Comparison of ENCODE assay signal across 17 mouse cellular contexts in genomic region chr1:186808192-186808960, GRCm38 (mm10). TPM values are rescaled to one million over a fixed set of nuclear protein-coding genes. Genes with fewer than 3 reads are reported as not detected.
DNase-seq lines count a peak whose midpoint lies in the region; ATAC-seq and TF ChIP-seq lines count a peak whose summit lies in the region.
"Had no signal": no experiment of that assay in that cellular context is flagged by ENCODE, and none has a peak within 500 bp of the region (broad histone marks: within the 10 kb centered on the region; RNA-seq: fewer than 3 reads in every experiment).

No protein-coding gene starts in this region.

- no peak for DNase-seq in embryonic facial prominence, embryonic 10.5 days (ENCODE audit: low spot score)
- no peak for DNase-seq in kidney, postnatal 0 days (ENCODE audit: low spot score)
- no peak for DNase-seq in kidney, adult 2 months
- no peak for DNase-seq in forebrain, postnatal 0 days
- DNase-seq in adrenal gland, adult 2 months, result no peak
- DNase-seq: cerebellum, postnatal 10 days; gastrocnemius, postnatal 25 days; heart, postnatal 4 days; kidney, postnatal 36 days; liver; lung, embryonic 14.5 days had no signal

- no peaks in the 10 kb centered on the region for H3K9me3 ChIP-seq in embryonic facial prominence, embryonic 15.5 days (replicated peaks)
- H3K9me3 ChIP-seq in embryonic facial prominence, embryonic 10.5 days, result no peaks in the 10 kb centered on the region
- H3K9me3 ChIP-seq in kidney, postnatal 0 days (replicated peaks; ENCODE audit: low read length), result no peaks in the 10 kb centered on the region
- H3K9me3 ChIP-seq in forebrain, postnatal 0 days (ENCODE audit: low read length), result no peaks in the 10 kb centered on the region
- H3K9me3 ChIP-seq in midbrain, embryonic 16.5 days (replicated peaks; ENCODE audit: control insufficient read depth, low read length, poor library complexity, severe bottlenecking), result no peaks in the 10 kb centered on the region
- no peaks in the 10 kb centered on the region for H3K9me3 ChIP-seq in heart, embryonic 11.5 days (replicated peaks; ENCODE audit: control insufficient read depth, low read length)
- H3K9me3 ChIP-seq: heart, embryonic 12.5 days had no signal

- TF ChIP-seq POLR2A in kidney, adult 2 months (IDR thresholded peaks at IDR 0.05; ENCODE audit: low read depth, low read length), result no peak

- 0 out of 2 replicates have a peak overlapping the region, but pooled peaks have one; percentile 17 for H3K4me2 ChIP-seq in embryonic facial prominence, embryonic 15.5 days (replicated peaks)
- peak overlapping the region; percentile 34; the same call in 1 of the 2 replicates for H3K4me2 ChIP-seq in kidney, postnatal 0 days (ENCODE audit: low read length)
- peak overlapping the region; percentile 34 for H3K4me2 ChIP-seq in forebrain, postnatal 0 days (ENCODE audit: low read depth)
- peak overlapping the region; percentile 37 for H3K4me2 ChIP-seq in midbrain, embryonic 16.5 days (ENCODE audit: low read length)
- H3K4me2 ChIP-seq in heart, embryonic 11.5 days, result no peak overlapping the region
- H3K4me2 ChIP-seq: heart, embryonic 12.5 days; lung, embryonic 14.5 days had no signal

- no peaks in the 10 kb centered on the region for H3K36me3 ChIP-seq in embryonic facial prominence, embryonic 15.5 days
- no peaks in the 10 kb centered on the region for H3K36me3 ChIP-seq in embryonic facial prominence, embryonic 10.5 days (replicated peaks)
- H3K36me3 ChIP-seq in kidney, postnatal 0 days (ENCODE audit: insufficient read depth, low read length), result no peaks in the 10 kb centered on the region
- H3K36me3 ChIP-seq in kidney, adult 2 months (ENCODE audit: control insufficient read depth, insufficient read depth, low read length), result no peaks in the 10 kb centered on the region
- H3K36me3 ChIP-seq in forebrain, postnatal 0 days (ENCODE audit: insufficient read depth), result no peaks in the 10 kb centered on the region
- no peaks in the 10 kb centered on the region for H3K36me3 ChIP-seq in midbrain, embryonic 16.5 days (ENCODE audit: control insufficient read depth, insufficient read depth, low read length)
- H3K36me3 ChIP-seq in heart, embryonic 11.5 days (ENCODE audit: control insufficient read depth, insufficient read depth, low read length), result no peaks in the 10 kb centered on the region
- H3K36me3 ChIP-seq: heart, embryonic 12.5 days had no signal

- no peaks in the 10 kb centered on the region for H3K4me1 ChIP-seq in embryonic facial prominence, embryonic 15.5 days
- peaks cover 7% of the 10 kb centered on the region; the same call in 1 of the 2 replicates for H3K4me1 ChIP-seq in embryonic facial prominence, embryonic 10.5 days
- no peaks in the 10 kb centered on the region for H3K4me1 ChIP-seq in kidney, postnatal 0 days (replicated peaks; ENCODE audit: insufficient read depth, low read length)
- H3K4me1 ChIP-seq in kidney, adult 2 months (ENCODE audit: control insufficient read depth, insufficient read depth, low read length), result no peaks in the 10 kb centered on the region
- peaks cover 4% of the 10 kb centered on the region; the same call in 1 of the 2 replicates for H3K4me1 ChIP-seq in forebrain, postnatal 0 days (ENCODE audit: insufficient read depth)
- H3K4me1 ChIP-seq in midbrain, embryonic 16.5 days (ENCODE audit: control insufficient read depth, insufficient read depth, low read length), result peaks cover 4% of the 10 kb centered on the region; the same call in 1 of the 2 replicates
- no peaks in the 10 kb centered on the region for H3K4me1 ChIP-seq in heart, embryonic 11.5 days (ENCODE audit: control insufficient read depth, insufficient read depth, low read length)
- H3K4me1 ChIP-seq: heart, embryonic 12.5 days; megakaryocyte, embryonic 14.5 days had no signal

- 59% methylated on average over 19 of the region's 19 CpGs for WGBS in embryonic facial prominence, embryonic 15.5 days
- 77% methylated on average over 19 of the region's 19 CpGs for WGBS in embryonic facial prominence, embryonic 10.5 days
- WGBS in kidney, postnatal 0 days, result 46% methylated on average over 19 of the region's 19 CpGs
- WGBS in kidney, adult 2 months, result 49% methylated on average over 19 of the region's 19 CpGs
- WGBS in forebrain, postnatal 0 days, result 54% methylated on average over 19 of the region's 19 CpGs
- 50% methylated on average over 19 of the region's 19 CpGs for WGBS in midbrain, embryonic 16.5 days
- WGBS in heart, embryonic 11.5 days (ENCODE audit: insufficient replicate concordance), result 67% methylated on average over 19 of the region's 19 CpGs

- ATAC-seq in embryonic facial prominence, embryonic 15.5 days (ENCODE audit: insufficient number of reproducible peaks, low FRiP score, low TSS enrichment, low read depth), result no peak
- no peak for ATAC-seq in kidney, postnatal 0 days (replicated peaks; ENCODE audit: low FRiP score, low read depth)
- no peak for ATAC-seq in forebrain, postnatal 0 days
- ATAC-seq in midbrain, embryonic 16.5 days, result peak; percentile 75
- ATAC-seq in heart, embryonic 11.5 days (replicated peaks; ENCODE audit: insufficient number of reproducible peaks, low FRiP score, low TSS enrichment), result no peak
- ATAC-seq: Patski had no signal

- no peak overlapping the region for H3K9ac ChIP-seq in embryonic facial prominence, embryonic 15.5 days
- H3K9ac ChIP-seq in kidney, postnatal 0 days (ENCODE audit: low read depth, low read length), result no peak overlapping the region
- no peak overlapping the region for H3K9ac ChIP-seq in forebrain, postnatal 0 days
- no peak overlapping the region for H3K9ac ChIP-seq in midbrain, embryonic 16.5 days (ENCODE audit: low read depth, low read length)
- no peak overlapping the region for H3K9ac ChIP-seq in heart, embryonic 11.5 days (ENCODE audit: low read depth, low read length)
- H3K9ac ChIP-seq: heart, embryonic 12.5 days; lung, embryonic 14.5 days had no signal

- H3K27me3 ChIP-seq in embryonic facial prominence, embryonic 15.5 days, result no peaks in the 10 kb centered on the region
- H3K27me3 ChIP-seq in embryonic facial prominence, embryonic 10.5 days (replicated peaks; ENCODE audit: low read depth, poor library complexity, severe bottlenecking), result no peaks in the 10 kb centered on the region
- H3K27me3 ChIP-seq in kidney, postnatal 0 days (ENCODE audit: insufficient read depth, low read length), result no peaks in the 10 kb centered on the region
- no peaks in the 10 kb centered on the region for H3K27me3 ChIP-seq in kidney, adult 2 months (replicated peaks; ENCODE audit: control insufficient read depth, insufficient read depth, low read length)
- H3K27me3 ChIP-seq in forebrain, postnatal 0 days (ENCODE audit: insufficient read depth, low read length), result no peaks in the 10 kb centered on the region
- no peaks in the 10 kb centered on the region for H3K27me3 ChIP-seq in midbrain, embryonic 16.5 days (ENCODE audit: control insufficient read depth, insufficient read depth, low read depth, low read length)
- H3K27me3 ChIP-seq in heart, embryonic 11.5 days (ENCODE audit: control insufficient read depth, insufficient read depth, low read length), result no peaks in the 10 kb centered on the region; the same call in 1 of the 2 replicates
- H3K27me3 ChIP-seq: megakaryocyte, embryonic 14.5 days; Patski had no signal

- no peak for TF ChIP-seq CTCF in kidney, postnatal 0 days (IDR thresholded peaks at IDR 0.05; ENCODE audit: low read depth)
- TF ChIP-seq CTCF in kidney, adult 2 months (conservative IDR thresholded peaks at IDR 0.05; ENCODE audit: insufficient read depth, insufficient read length, low read depth, low read length), result no peak
- TF ChIP-seq CTCF in forebrain, postnatal 0 days (IDR thresholded peaks at IDR 0.05; ENCODE audit: low read depth), result no peak

- no peak overlapping the region for H3K27ac ChIP-seq in embryonic facial prominence, embryonic 15.5 days (replicated peaks)
- H3K27ac ChIP-seq in embryonic facial prominence, embryonic 10.5 days (replicated peaks), result no peak overlapping the region
- no peak overlapping the region for H3K27ac ChIP-seq in kidney, postnatal 0 days
- H3K27ac ChIP-seq in kidney, adult 2 months (ENCODE audit: insufficient read depth, low read depth, low read length), result no peak overlapping the region
- H3K27ac ChIP-seq in forebrain, postnatal 0 days (ENCODE audit: low read depth, low read length), result no peak overlapping the region
- no peak overlapping the region for H3K27ac ChIP-seq in midbrain, embryonic 16.5 days (ENCODE audit: low read length)
- H3K27ac ChIP-seq in heart, embryonic 11.5 days (ENCODE audit: low read depth, low read length), result no peak overlapping the region

- no peak overlapping the region for H3K4me3 ChIP-seq in embryonic facial prominence, embryonic 15.5 days (replicated peaks)
- H3K4me3 ChIP-seq in embryonic facial prominence, embryonic 10.5 days, result no peak overlapping the region
- no peak overlapping the region for H3K4me3 ChIP-seq in kidney, postnatal 0 days (replicated peaks; ENCODE audit: low read depth, low read length)
- no peak overlapping the region for H3K4me3 ChIP-seq in kidney, adult 2 months (ENCODE audit: insufficient read depth, low read depth, low read length)
- H3K4me3 ChIP-seq in forebrain, postnatal 0 days (ENCODE audit: low read depth, low read length), result no peak overlapping the region
- 0 out of 2 replicates have a peak overlapping the region, but pooled peaks have one; percentile 1 for H3K4me3 ChIP-seq in midbrain, embryonic 16.5 days (ENCODE audit: low read depth, low read length)
- no peak overlapping the region for H3K4me3 ChIP-seq in heart, embryonic 11.5 days (ENCODE audit: low read depth, low read length)
- H3K4me3 ChIP-seq: heart, embryonic 12.5 days; megakaryocyte, embryonic 14.5 days had no signal

RNA-seq across cellular contexts. Expression of gene Rrp15, which starts 59.2 kb away (rescaled TPM):
- polyA plus RNA-seq in embryonic facial prominence, embryonic 15.5 days (2015; fragmentation: Nextera tagmentation; extraction: Ambion mirVana), result 62.6 and 62.7 TPM in 2 replicates
- polyA plus RNA-seq in embryonic facial prominence, embryonic 10.5 days (2016; fragmentation: Nextera tagmentation; extraction: Ambion mirVana), result 94.0 and 95.4 TPM in 2 replicates
- 57.5 and 57.8 TPM in 2 replicates for polyA plus RNA-seq in kidney, postnatal 0 days (2015; fragmentation: Nextera tagmentation; extraction: Ambion mirVana)
- polyA plus RNA-seq in kidney, adult 2 months (2012; rRNA removed), result 3.1 and 4.5 TPM in 2 replicates
- 26.4 and 31.2 TPM in 2 replicates for total RNA-seq in forebrain, postnatal 0 days (2014; rRNA removed)
- 24.2 and 25.2 TPM in 2 replicates for polyA plus RNA-seq in forebrain, postnatal 0 days (2015; fragmentation: Nextera tagmentation; extraction: Ambion mirVana)
- 28.2 and 32.0 TPM in 2 replicates for polyA plus RNA-seq in midbrain, embryonic 16.5 days (2015; fragmentation: Nextera tagmentation; extraction: Ambion mirVana)
- polyA plus RNA-seq in heart, embryonic 11.5 days (2014; fragmentation: Nextera tagmentation; extraction: Ambion mirVana), result 45.6 and 49.5 TPM in 2 replicates
- total RNA-seq in adrenal gland, adult 2 months (2021), result 10 to 100 TPM; 23.6 to 26.0 TPM
- polyA plus RNA-seq in adrenal gland, adult 2 months (2012; rRNA removed), result 1.3 TPM in 2 replicates
